Mouse (Mus musculus) G1E (cell line): ENCODE data around the gene Prss12.

ENCODE experiments used
- CTCF ChIP-seq: IDR thresholded peaks from 2 replicates; pipeline ENCODE4 v1.5.1; 2012; ENCODE audit warnings: low read depth, low read length, inconsistent platforms, mixed read lengths
- GATA1 ChIP-seq: IDR thresholded peaks from 2 replicates; pipeline ENCODE4 v1.6.1; 2012; ENCODE audit warnings: borderline replicate concordance, low read length, inconsistent platforms, mixed read lengths
- GATA2 ChIP-seq: IDR thresholded peaks from 2 replicates; pipeline ENCODE4 v1.6.1; 2012; ENCODE audit warnings: low read depth, low read length, inconsistent platforms, borderline replicate concordance
- POLR2AphosphoS5 ChIP-seq: IDR thresholded peaks from 2 replicates; pipeline ENCODE4 v1.6.1; 2012; ENCODE audit warnings: low read depth, low read length, inconsistent platforms; ENCODE audit not compliant: insufficient replicate concordance
- TAL1 ChIP-seq: conservative IDR thresholded peaks from 2 replicates; pipeline ENCODE4 v1.6.1; 2012; ENCODE audit warnings: low read depth, low read length, inconsistent platforms, mixed read lengths

DNA sequence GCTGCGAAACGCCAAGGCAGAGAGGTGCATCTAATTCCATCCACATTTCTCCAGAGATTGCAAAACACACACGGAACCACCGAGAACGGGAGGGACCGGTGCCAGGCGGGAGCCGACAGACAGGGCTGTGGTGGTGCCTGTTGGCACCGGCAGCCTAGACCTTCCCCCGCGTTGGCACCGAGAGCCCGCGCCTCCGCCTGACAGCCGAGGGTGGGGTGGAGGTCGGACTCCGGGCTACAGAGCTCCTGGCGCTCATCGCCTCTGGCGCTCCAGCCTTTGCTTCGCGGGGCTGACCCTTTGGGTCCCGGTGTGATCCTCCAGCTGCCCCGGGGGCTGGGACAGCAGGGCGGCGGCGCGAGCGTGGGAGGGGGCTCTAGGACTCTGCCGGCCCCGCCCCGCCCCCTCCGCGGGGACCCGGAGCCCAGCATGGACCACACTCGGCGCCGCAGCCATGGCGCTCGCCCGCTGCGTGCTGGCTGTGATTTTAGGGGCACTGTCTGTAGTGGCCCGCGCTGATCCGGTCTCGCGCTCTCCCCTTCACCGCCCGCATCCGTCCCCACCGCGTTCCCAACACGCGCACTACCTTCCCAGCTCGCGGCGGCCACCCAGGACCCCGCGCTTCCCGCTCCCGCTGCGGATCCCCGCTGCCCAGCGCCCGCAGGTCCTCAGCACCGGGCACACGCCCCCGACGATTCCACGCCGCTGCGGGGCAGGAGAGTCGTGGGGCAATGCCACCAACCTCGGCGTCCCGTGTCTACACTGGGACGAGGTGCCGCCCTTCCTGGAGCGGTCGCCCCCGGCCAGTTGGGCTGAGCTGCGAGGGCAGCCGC is at the start of gene Prss12:
- TF ChIP-seq CTCF, result no peak
- no peak for TF ChIP-seq GATA1
- TF ChIP-seq TAL1, result no peak
- no peak for TF ChIP-seq POLR2AphosphoS5
- no peak for TF ChIP-seq GATA2
